Mouse (Mus musculus) cerebellum, adult 11 months (tissue): ENCODE results near the gene Zdhhc8.
"Not testable (repeated sequence)": the region's sequence is repeated elsewhere in the genome, so short reads cannot be mapped to it uniquely, and the experiment has no call there.

Experiments
- DNase-seq: peaks from one replicate; pipeline ENCODE4 v3.0.0; 2022

The Zdhhc8 gene

GRCm38 (mm10) chr16:18230617-18231016, 4.3 kb downstream of the Zdhhc8 start:
- no peak for DNase-seq

GRCm38 (mm10) chr16:18229622-18230021, 5.3 kb downstream of the Zdhhc8 start:
- peak; percentile 66 for DNase-seq

- DNase-seq, result peak; percentile 66
These were observed 6.1 kb downstream of the Zdhhc8 start for GRCm38 (mm10) chr16:18228856-18229255.

GRCm38 (mm10) chr16:18227897-18228422, 7.0 kb downstream of the Zdhhc8 start:
- no peak for DNase-seq

GRCm38 (mm10) chr16:18227187-18227586, 7.7 kb downstream of the Zdhhc8 start:
- DNase-seq, result no peak

- DNase-seq, result no peak
These were observed 12.7 kb downstream of the Zdhhc8 start for GRCm38 (mm10) chr16:18222188-18222587.

GRCm38 (mm10) chr16:18221543-18221898, 13.4 kb downstream of the Zdhhc8 start:
- DNase-seq, result no peak

GRCm38 (mm10) chr16:18220856-18221542, 13.9 kb downstream of the Zdhhc8 start:
- no peak for DNase-seq

- no peak for DNase-seq
These were observed 14.9 kb downstream of the Zdhhc8 start for GRCm38 (mm10) chr16:18220001-18220400.

- no peak for DNase-seq
These were observed 16.3 kb downstream of the Zdhhc8 start for GRCm38 (mm10) chr16:18218580-18218996.

- no peak for DNase-seq
These were observed 17.4 kb downstream of the Zdhhc8 start, which contains the start of gene Ccdc188 for GRCm38 (mm10) chr16:18217579-18217978. Gene Ccdc188 (plus strand): TSS chr16:18217879.

GRCm38 (mm10) chr16:18214858-18215257, 20.1 kb downstream of the Zdhhc8 start:
- no peak for DNase-seq

- DNase-seq, result no peak
These were observed 21.2 kb downstream of the Zdhhc8 start for GRCm38 (mm10) chr16:18213689-18214088.

- peak; percentile 91 for DNase-seq
These were observed 23.3 kb downstream of the Zdhhc8 start for GRCm38 (mm10) chr16:18211417-18212171.

- DNase-seq, result peak; percentile 74
These were observed 24.1 kb downstream of the Zdhhc8 start for GRCm38 (mm10) chr16:18210701-18211416.

- DNase-seq, result no peak
These were observed 31.4 kb downstream of the Zdhhc8 start for GRCm38 (mm10) chr16:18203430-18204091.

GRCm38 (mm10) chr16:18202061-18202460, 32.9 kb downstream of the Zdhhc8 start:
- DNase-seq, result no peak

- DNase-seq, result no peak
These were observed 33.3 kb downstream of the Zdhhc8 start for GRCm38 (mm10) chr16:18201620-18202019.

- DNase-seq, result no peak
These were observed 34.9 kb downstream of the Zdhhc8 start for GRCm38 (mm10) chr16:18200062-18200461.

GRCm38 (mm10) chr16:18198365-18199098, 36.4 kb downstream of the Zdhhc8 start:
- DNase-seq, result no peak

GRCm38 (mm10) chr16:18197881-18198280, 37.1 kb downstream of the Zdhhc8 start:
- DNase-seq, result no peak

GRCm38 (mm10) chr16:18195561-18195960, 39.4 kb downstream of the Zdhhc8 start:
- DNase-seq, result not testable (repeated sequence)
